Mouse (Mus musculus) stomach, embryonic 14.5 days (tissue): ENCODE measurements around the gene Cpt1b. TPM values are rescaled to one million over a fixed set of nuclear protein-coding genes. Genes with fewer than 3 reads are reported as not detected.

ENCODE experiments used
- ATAC-seq: fragments of 200-750 bp; cut with Nextera tagmentation; 2 replicates; pipeline ENCODE4 v1.8.0; 2017; ENCODE audit warnings: low read depth, moderate TSS enrichment; ENCODE audit not compliant: insufficient number of reproducible peaks, insufficient read depth, low FRiP score
- H3K27ac ChIP-seq: fragments of 300-500 bp; sonication (generic); 2 replicates; pipeline ENCODE4 v1.5.1; 2014; ENCODE audit warnings: mild to moderate bottlenecking, low read length, moderate library complexity, mixed read lengths
- H3K27me3 ChIP-seq: fragments of 300-500 bp; sonication (generic); 2 replicates; pipeline ENCODE4 v1.6.1; 2014; ENCODE audit warnings: low read length, control low read depth, mixed read lengths; ENCODE audit not compliant: control insufficient read depth, insufficient read depth
- H3K36me3 ChIP-seq: fragments of 300-500 bp; sonication (generic); 2 replicates; pipeline ENCODE4 v1.6.1; 2014; ENCODE audit warnings: mild to moderate bottlenecking, control low read depth, low read length, moderate library complexity, mixed read lengths; ENCODE audit not compliant: control insufficient read depth, insufficient read depth
- H3K4me1 ChIP-seq: fragments of 300-500 bp; sonication (generic); 2 replicates; pipeline ENCODE4 v1.6.1; 2014; ENCODE audit warnings: low read length, control low read depth, mixed read lengths; ENCODE audit not compliant: control insufficient read depth, insufficient read depth
- H3K4me2 ChIP-seq: fragments of 300-500 bp; sonication (generic); replicated peaks from 2 replicates; pipeline ENCODE4 v1.6.1; 2014; ENCODE audit warnings: low read depth, low read length, control low read depth
- H3K4me3 ChIP-seq: fragments of 300-500 bp; sonication (generic); 2 replicates; pipeline ENCODE4 v1.5.1; 2014; ENCODE audit warnings: low read depth, low read length, control low read depth
- H3K9ac ChIP-seq: fragments of 300-500 bp; sonication (generic); replicated peaks from 2 replicates; pipeline ENCODE4 v1.6.1; 2014; ENCODE audit warnings: low read depth, mild to moderate bottlenecking, control low read depth, low read length, moderate library complexity, mixed read lengths
- H3K9me3 ChIP-seq: fragments of 300-500 bp; sonication (generic); 2 replicates; pipeline ENCODE4 v1.6.1; 2016; ENCODE audit warnings: low read depth, low read length, control low read depth; ENCODE audit not compliant: control insufficient read depth
- WGBS: fragments of 180-500 bp; shearing (Covaris S2); extraction: QIAGEN DNeasy Blood & Tissue Kit; methylation state at CpG from one replicate; pipeline ENCODE4 v1.1.7; 2014; 5-methylcytosine and 5-hydroxymethylcytosine counted together
- polyA plus RNA-seq: library from polyadenylated mRNA; unstranded; fragments of >200 nt; fragmentation: Nextera tagmentation; extraction: Ambion mirVana; gene quantifications from 2 replicates; pipeline ENCODE4 v1.2.1, GENCODE M21; 2014

The Cpt1b gene
- polyA plus RNA-seq, 1 experiment from 2014 or later, result 0.46 TPM

DNA sequence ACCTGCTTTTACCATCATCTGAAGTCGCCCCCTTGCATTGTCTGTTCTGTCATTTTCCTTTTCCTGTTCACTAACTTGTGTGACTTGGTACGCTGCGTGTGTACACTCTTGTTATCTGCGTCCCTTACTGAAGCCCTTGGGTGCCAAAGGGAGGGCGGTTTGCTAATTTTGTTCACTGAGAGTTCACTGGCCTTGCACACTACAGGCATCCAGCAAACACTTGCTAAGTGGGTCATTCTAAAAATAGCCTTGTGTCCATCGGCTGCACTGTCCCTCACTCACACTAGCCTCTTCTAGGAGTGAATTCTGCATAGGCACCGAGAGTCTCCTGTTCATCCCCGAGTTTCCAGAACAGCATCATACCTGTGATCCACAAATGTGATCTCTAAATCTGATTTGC, 10.4 kb downstream of the Cpt1b start:
- H3K4me2 ChIP-seq, result no peak overlapping the region
- H3K27ac ChIP-seq, result no peak overlapping the region
- ATAC-seq, result no peak
- H3K36me3 ChIP-seq, result no peaks in the 10 kb centered on the region
- no peaks in the 10 kb centered on the region for H3K9me3 ChIP-seq
- WGBS, result 83% methylated on average over 8 of the region's 8 CpGs
- no peak overlapping the region for H3K4me3 ChIP-seq
- H3K4me1 ChIP-seq, result no peaks in the 10 kb centered on the region
- no peaks in the 10 kb centered on the region for H3K27me3 ChIP-seq
- H3K9ac ChIP-seq, result no peak overlapping the region

- Histone ChIP-seq H3K9me3 (peaks cover 4% of the 10 kb centered on the region; the same call in 1 of the 2 replicates), H3K4me1 (no peaks in the 10 kb centered on the region), H3K4me2 (no peak within 1 kb of the TSS), H3K4me3 (no peak within 1 kb of the TSS), H3K27me3 (no peaks in the 10 kb centered on the region), H3K27ac (no peak within 1 kb of the TSS), H3K9ac (no peak within 1 kb of the TSS), H3K36me3 (no peaks in the 10 kb centered on the region)
- peak; percentile 33; the same call in 1 of the 2 replicates for ATAC-seq
- 82% methylated on average over 21 of the region's 24 CpGs for WGBS
Observed at GRCm38 (mm10) chr15:89410118-89410517, 15.5 kb downstream of the Cpt1b start, which contains the start of gene Syce3. Gene Syce3 (minus strand): TSS chr15:89410503.

DNA sequence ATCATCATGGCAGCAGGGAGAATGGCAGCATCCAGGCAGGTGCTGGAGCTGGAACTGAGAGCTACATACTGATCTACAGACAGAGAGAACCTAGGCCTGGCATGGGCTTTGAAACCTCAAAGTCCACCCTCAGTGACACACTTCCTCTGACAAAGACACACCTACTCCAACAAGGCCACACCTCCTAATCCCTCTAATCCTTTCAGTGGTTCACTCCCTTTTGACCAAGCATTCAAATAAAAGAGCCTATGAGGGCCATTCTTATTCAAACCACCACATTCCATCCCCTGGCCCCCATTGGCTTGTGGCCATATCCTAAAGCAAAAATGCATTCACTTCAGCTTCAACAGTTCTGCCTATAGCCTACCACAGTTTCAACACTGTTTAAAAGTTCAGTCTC, 19.0 kb downstream of the Cpt1b start:
- no peak overlapping the region for H3K9ac ChIP-seq
- no peak overlapping the region for H3K4me2 ChIP-seq
- H3K36me3 ChIP-seq, result no peaks in the 10 kb centered on the region
- H3K4me1 ChIP-seq, result no peaks in the 10 kb centered on the region
- no peak overlapping the region for H3K27ac ChIP-seq
- H3K9me3 ChIP-seq, result peaks cover 4% of the 10 kb centered on the region; the same call in 1 of the 2 replicates
- H3K27me3 ChIP-seq, result no peaks in the 10 kb centered on the region
- ATAC-seq, result no peak
- no peak overlapping the region for H3K4me3 ChIP-seq

- 82% methylated on average over 10 of the region's 10 CpGs for WGBS
- no peak for ATAC-seq
- H3K27ac ChIP-seq, result no peak overlapping the region
Observed at GRCm38 (mm10) chr15:89404831-89405623, 20.6 kb downstream of the Cpt1b start.

DNA sequence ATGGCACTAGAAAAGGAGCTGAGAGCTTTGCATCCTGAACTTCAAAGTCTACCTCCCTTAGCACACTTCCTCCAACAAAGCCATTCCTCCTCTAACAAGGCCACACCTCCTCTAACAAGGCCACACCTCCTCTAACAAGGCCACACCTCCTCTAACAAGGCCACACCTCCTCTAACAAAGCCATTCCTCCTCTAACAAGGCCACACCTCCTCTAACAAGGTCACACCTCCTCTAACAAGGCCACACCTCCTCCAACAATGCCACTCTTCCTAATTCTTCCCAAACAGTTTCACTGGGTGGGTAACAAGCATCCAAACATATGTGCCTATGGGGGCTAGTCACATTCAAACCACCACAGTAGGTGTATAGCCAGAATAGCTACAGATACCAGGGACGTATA, 23.2 kb downstream of the Cpt1b start:
- Histone ChIP-seq H3K4me2 (no peak overlapping the region), H3K27ac (no peak overlapping the region), H3K4me3 (no peak overlapping the region), H3K9me3 (no peaks in the 10 kb centered on the region), H3K36me3 (no peaks in the 10 kb centered on the region), H3K27me3 (no peaks in the 10 kb centered on the region), H3K4me1 (no peaks in the 10 kb centered on the region), H3K9ac (no peak overlapping the region)
- no peak for ATAC-seq
- 85% methylated on average over 1 of the region's 1 CpGs for WGBS

More at GRCm38 (mm10) chr15:89404831-89405623, 20.6 kb downstream of the Cpt1b start:
- Histone ChIP-seq H3K4me1 (no peaks in the 10 kb centered on the region), H3K36me3 (no peaks in the 10 kb centered on the region), H3K9me3 (peaks cover 4% of the 10 kb centered on the region; the same call in 1 of the 2 replicates), H3K4me2 (no peak overlapping the region), H3K9ac (no peak overlapping the region), H3K27me3 (no peaks in the 10 kb centered on the region), H3K4me3 (no peak overlapping the region)

GRCm38 (mm10) chr15:89399716-89400115, 25.9 kb downstream of the Cpt1b start:
- ATAC-seq, result no peak
- Histone ChIP-seq H3K27me3 (no peaks in the 10 kb centered on the region), H3K4me2 (no peak overlapping the region), H3K4me3 (no peak overlapping the region), H3K9ac (no peak overlapping the region), H3K27ac (no peak overlapping the region), H3K4me1 (no peaks in the 10 kb centered on the region), H3K36me3 (no peaks in the 10 kb centered on the region), H3K9me3 (no peaks in the 10 kb centered on the region)
- WGBS, result 47% methylated on average over 1 of the region's 1 CpGs

DNA sequence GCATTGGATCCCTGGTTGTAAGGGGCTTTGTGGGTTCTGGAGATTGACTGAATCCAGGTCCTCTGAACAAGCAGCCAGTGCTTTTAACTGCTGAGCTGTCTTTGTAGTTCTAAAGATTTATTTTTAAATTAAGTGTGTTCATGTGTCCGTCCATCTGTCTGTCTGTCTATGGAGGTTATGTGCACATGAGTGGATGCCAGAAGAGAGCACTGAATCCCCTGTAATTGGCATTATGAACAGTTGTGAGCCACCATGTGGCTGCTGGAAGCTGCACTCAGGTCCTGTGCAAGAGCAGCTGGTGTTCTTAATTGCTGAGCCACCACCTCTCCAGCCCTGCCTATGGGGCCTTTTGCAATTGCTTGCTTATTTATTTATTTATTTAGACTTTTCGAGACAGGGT, 27.5 kb downstream of the Cpt1b start:
- Histone ChIP-seq H3K4me2 (no peak overlapping the region), H3K27me3 (no peaks in the 10 kb centered on the region), H3K36me3 (no peaks in the 10 kb centered on the region), H3K4me1 (no peaks in the 10 kb centered on the region), H3K27ac (no peak overlapping the region), H3K4me3 (no peak overlapping the region), H3K9me3 (no peaks in the 10 kb centered on the region), H3K9ac (no peak overlapping the region)
- ATAC-seq, result no peak
- WGBS, result 86% methylated on average over 2 of the region's 2 CpGs

DNA sequence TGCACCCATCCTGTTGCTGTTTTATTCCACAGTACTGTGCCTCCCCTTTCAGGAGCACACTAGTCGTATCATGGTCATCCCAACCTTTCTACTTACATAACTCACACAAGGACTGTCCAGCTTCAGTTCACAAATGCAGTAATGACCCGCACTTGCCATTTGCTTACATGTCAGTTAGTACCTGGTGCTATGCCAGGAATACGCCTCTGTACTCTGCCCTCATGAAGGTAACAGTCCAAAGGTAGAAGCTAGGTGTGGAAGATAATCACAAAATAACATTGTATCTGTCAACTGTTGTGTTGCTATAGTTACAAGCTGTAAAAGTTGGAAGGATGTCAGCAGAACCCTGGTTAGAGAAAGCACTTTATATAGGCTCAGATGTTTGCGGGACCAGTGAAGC, 28.8 kb downstream of the Cpt1b start:
- Histone ChIP-seq H3K4me3 (no peak overlapping the region), H3K36me3 (no peaks in the 10 kb centered on the region), H3K9ac (no peak overlapping the region), H3K4me2 (no peak overlapping the region), H3K9me3 (no peaks in the 10 kb centered on the region), H3K4me1 (no peaks in the 10 kb centered on the region), H3K27me3 (no peaks in the 10 kb centered on the region), H3K27ac (no peak overlapping the region)
- no peak for ATAC-seq
- WGBS, result 86% methylated on average over 4 of the region's 4 CpGs

DNA sequence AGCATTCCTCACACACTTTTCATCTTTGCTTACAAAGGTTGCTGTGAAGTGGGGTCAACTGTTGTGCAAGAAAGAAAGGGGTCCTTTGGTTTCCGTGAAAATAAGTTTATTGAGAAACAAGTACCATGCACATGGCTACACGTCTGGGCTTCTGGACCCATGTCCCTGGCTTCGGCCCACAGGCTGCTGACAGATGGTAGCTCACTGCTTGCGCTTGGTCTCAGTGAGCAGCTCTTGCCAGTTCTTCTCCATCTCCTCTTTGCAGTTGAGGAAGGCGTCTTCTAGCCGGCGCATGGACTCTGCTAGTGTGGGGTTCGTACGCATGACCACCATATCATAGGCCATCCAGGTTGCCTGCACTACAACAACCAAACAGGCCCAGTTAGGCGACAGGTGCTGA, 35.6 kb downstream of the Cpt1b start:
- no peak overlapping the region for H3K9ac ChIP-seq
- H3K9me3 ChIP-seq, result no peaks in the 10 kb centered on the region
- no peaks in the 10 kb centered on the region for H3K36me3 ChIP-seq
- no peak overlapping the region for H3K4me3 ChIP-seq
- no peak overlapping the region for H3K27ac ChIP-seq
- WGBS, result 91% methylated on average over 10 of the region's 10 CpGs
- no peak overlapping the region for H3K4me2 ChIP-seq
- no peaks in the 10 kb centered on the region for H3K27me3 ChIP-seq
- H3K4me1 ChIP-seq, result no peaks in the 10 kb centered on the region
- ATAC-seq, result no peak
